Mouse (Mus musculus) stomach, postnatal 0 days (tissue): ENCODE measurements at regions not wholly inside any gene's neighbourhood (a gene's known extent, or its start where the extent isn't known, plus 50 kb on each side); places are given as distances from the start of the nearest gene placed in this dataset.

ENCODE experiments used
- ATAC-seq: fragments of 200-750 bp; cut with Nextera tagmentation; 2 replicates; pipeline ENCODE4 v1.8.0; 2017; ENCODE audit not compliant: low FRiP score, low TSS enrichment
- DNase-seq: peaks from one replicate; pipeline ENCODE4 v3.0.0-alpha.2; 2016; ENCODE audit warnings: low spot score
- H3K27ac ChIP-seq: fragments of 300-500 bp; sonication (generic); replicated peaks from 2 replicates; pipeline ENCODE4 v1.5.1; 2014; ENCODE audit warnings: mild to moderate bottlenecking, control low read depth
- H3K27me3 ChIP-seq: fragments of 300-500 bp; sonication (generic); 2 replicates; pipeline ENCODE4 v1.6.1; 2014; ENCODE audit warnings: low read length; ENCODE audit not compliant: control insufficient read depth, insufficient read depth
- H3K36me3 ChIP-seq: fragments of 300-500 bp; sonication (generic); 2 replicates; pipeline ENCODE4 v1.6.1; 2014; ENCODE audit warnings: low read length, mixed read lengths; ENCODE audit not compliant: control insufficient read depth, insufficient read depth
- H3K4me1 ChIP-seq: fragments of 300-500 bp; sonication (generic); replicated peaks from 2 replicates; pipeline ENCODE4 v1.6.1; 2014; ENCODE audit warnings: antibody characterized with exemption; ENCODE audit not compliant: control insufficient read depth, insufficient read depth
- H3K4me2 ChIP-seq: fragments of 300-500 bp; sonication (generic); replicated peaks from 2 replicates; pipeline ENCODE4 v1.6.1; 2014; ENCODE audit warnings: low read depth, mild to moderate bottlenecking, control low read depth, moderate library complexity
- H3K4me3 ChIP-seq: fragments of 300-500 bp; sonication (generic); 2 replicates; pipeline ENCODE4 v1.5.1; 2014; ENCODE audit warnings: low read depth, low read length, control low read depth
- H3K9ac ChIP-seq: fragments of 300-500 bp; sonication (generic); 2 replicates; pipeline ENCODE4 v1.6.1; 2014; ENCODE audit warnings: mild to moderate bottlenecking, low read length, control low read depth, mixed read lengths
- H3K9me3 ChIP-seq: fragments of 300-500 bp; sonication (generic); 2 replicates; pipeline ENCODE4 v1.6.1; 2016; ENCODE audit warnings: low read length; ENCODE audit not compliant: control insufficient read depth
- CTCF ChIP-seq: IDR thresholded peaks from 2 replicates; pipeline ENCODE4 v1.5.1; 2016; ENCODE audit warnings: antibody characterized with exemption, low read depth, mild to moderate bottlenecking, moderate library complexity
- EP300 ChIP-seq: optimal IDR thresholded peaks from 2 replicates; pipeline ENCODE3; 2016; ENCODE audit warnings: antibody characterized with exemption
- WGBS: fragments of 180-500 bp; shearing (Covaris S2); extraction: QIAGEN DNeasy Blood & Tissue Kit; methylation state at CpG from one replicate; pipeline ENCODE4 v1.1.7; 2014; 5-methylcytosine and 5-hydroxymethylcytosine counted together

DNA sequence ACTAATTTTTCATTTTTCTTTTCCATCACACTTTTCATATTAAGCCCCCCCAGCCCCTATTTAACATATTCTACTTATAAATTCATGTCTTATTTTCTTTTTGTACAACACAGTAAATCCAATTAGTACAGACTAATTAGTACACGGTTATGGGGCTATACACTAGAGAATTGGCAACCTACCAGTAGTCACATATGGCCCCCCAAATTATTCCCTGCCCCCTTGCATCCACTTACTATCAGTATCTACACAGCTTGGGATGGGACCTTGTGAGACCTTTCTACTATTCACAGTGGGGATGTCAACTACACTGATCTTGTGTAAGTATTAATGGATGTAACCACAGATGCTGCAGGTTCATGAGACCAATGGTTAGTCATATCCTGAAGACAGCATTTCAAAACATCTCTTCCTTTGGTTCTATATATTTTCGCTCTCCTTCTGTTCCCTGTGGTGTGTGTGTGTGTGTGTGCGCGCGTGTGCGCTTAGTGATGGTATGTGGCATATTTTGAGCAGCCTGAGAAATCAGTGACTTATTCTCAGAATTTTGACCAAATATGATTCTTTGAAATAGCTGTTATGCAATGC, 732.9 kb upstream of the Zeb2 start:
- H3K4me3 ChIP-seq = no peak overlapping the region
- H3K9me3 ChIP-seq = no peaks in the 10 kb centered on the region
- TF ChIP-seq CTCF (no peak), EP300 (no peak)
- no peaks in the 10 kb centered on the region for H3K4me1 ChIP-seq
- no peak overlapping the region for H3K4me2 ChIP-seq
- no peak for ATAC-seq
- DNase-seq = no peak
- no peak overlapping the region for H3K9ac ChIP-seq
- no peak overlapping the region for H3K27ac ChIP-seq
- H3K36me3 ChIP-seq = no peaks in the 10 kb centered on the region
- no peaks in the 10 kb centered on the region for H3K27me3 ChIP-seq
- 94% methylated on average over 6 of the region's 6 CpGs for WGBS

- Histone ChIP-seq H3K36me3 (no peaks in the 10 kb centered on the region), H3K4me1 (no peaks in the 10 kb centered on the region), H3K4me2 (no peak overlapping the region), H3K27ac (no peak overlapping the region), H3K9me3 (no peaks in the 10 kb centered on the region), H3K27me3 (no peaks in the 10 kb centered on the region), H3K4me3 (no peak overlapping the region), H3K9ac (no peak overlapping the region)
- DNase-seq (no peak), ATAC-seq (no peak)
- TF ChIP-seq CTCF = no peak
- TF ChIP-seq EP300 = no peak
Measured at GRCm38 (mm10) chr2:45840389-45840788, 723.2 kb upstream of the Zeb2 start.

DNA sequence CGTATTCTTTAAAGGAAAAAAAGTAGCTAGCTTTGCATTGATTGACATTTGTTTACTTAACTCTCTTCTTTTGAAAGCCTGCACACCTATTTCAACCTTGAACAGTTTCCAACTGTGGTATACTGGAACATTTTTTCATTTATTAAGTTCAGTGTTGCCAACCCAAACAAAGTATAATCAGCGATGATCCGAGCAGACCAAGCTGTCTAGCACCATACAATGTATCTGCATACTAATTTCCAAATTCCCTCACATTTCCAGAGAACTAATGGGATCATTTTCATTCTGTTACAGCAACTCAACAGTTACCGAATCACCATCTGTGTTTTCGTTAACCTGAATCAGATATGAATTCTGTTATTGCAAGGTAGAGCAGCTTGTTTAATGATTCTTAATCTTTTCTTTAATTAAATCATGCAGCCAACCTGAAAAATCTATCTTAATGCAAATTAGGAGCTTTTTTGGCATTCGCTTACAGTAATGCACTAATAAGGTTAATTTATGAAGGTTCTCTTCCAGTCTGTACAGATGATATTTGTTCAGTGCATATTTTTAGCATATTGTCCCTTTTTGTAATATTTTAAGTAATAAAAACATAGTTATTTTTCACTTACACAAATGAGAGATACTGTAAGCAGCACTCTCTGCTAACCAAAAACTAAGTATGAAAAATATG, 719.5 kb upstream of the Zeb2 start:
- Histone ChIP-seq H3K4me1 (no peaks in the 10 kb centered on the region), H3K36me3 (no peaks in the 10 kb centered on the region), H3K4me2 (no peak overlapping the region), H3K27me3 (no peaks in the 10 kb centered on the region), H3K27ac (no peak overlapping the region), H3K4me3 (no peak overlapping the region), H3K9me3 (no peaks in the 10 kb centered on the region), H3K9ac (no peak overlapping the region)
- TF ChIP-seq CTCF (no peak), EP300 (no peak)
- 60% methylated on average over 6 of the region's 6 CpGs for WGBS
- no peak for ATAC-seq
- no peak for DNase-seq

DNA sequence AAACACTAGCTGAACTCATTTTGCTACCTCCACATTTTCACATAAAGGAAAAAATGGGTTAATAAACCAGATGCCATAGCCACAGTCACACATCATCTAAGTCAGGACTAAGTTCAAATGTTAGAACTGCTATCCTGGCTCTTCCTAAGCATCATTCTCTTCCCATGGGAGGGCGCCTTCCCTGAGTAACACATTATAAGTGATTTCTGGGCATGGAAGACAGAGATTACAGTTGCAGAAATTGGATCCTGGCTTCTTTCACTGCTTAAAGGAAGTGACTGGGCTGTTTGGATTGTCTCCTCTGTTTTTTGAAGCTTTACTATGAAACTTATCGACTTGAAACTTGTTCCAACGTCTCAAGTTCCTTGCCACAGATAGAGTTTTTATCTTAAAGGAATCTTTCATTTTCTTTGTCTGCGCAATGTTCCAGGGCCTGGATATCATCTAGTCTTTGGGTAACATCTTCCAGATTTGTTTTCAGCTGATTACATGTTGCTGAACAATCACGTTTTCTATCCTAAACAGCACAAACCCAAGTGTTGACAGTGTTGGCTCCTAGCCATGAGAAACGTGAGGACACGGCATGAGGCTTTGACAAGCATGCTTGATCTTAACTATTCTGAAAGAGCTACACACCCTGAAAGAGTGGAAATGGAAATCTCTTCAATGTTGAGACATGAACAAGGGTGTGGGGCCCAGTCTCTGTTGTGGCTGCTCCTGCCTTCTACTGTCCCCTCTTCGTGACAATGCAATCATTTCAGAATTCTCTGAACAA, 700.9 kb upstream of the Zeb2 start:
- DNase-seq (no peak), ATAC-seq (no peak)
- no peak overlapping the region for H3K4me3 ChIP-seq
- WGBS = 58% methylated on average over 8 of the region's 8 CpGs
- no peak overlapping the region for H3K4me2 ChIP-seq
- H3K36me3 ChIP-seq = no peaks in the 10 kb centered on the region
- no peaks in the 10 kb centered on the region for H3K4me1 ChIP-seq
- H3K9me3 ChIP-seq = no peaks in the 10 kb centered on the region
- no peaks in the 10 kb centered on the region for H3K27me3 ChIP-seq
- no peak overlapping the region for H3K9ac ChIP-seq
- no peak overlapping the region for H3K27ac ChIP-seq
- TF ChIP-seq CTCF (no peak), EP300 (no peak)

DNA sequence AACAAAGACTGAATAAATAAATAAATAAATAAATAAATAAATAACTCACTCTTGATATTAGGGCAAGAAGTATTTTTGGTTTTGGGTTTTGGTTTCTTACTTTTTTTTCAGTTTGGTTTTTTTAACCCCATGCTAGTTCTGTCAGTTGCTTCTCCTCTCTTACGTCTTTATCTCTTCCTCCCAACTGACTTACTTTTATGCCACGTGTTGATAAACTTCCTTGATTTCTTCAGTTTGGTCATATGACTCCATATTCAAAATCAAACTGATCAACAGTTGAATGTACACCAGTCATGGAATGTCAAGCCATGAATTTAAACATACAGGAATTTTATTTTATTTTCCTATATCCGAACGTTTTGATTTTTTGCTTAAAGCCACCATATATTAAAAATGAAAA, 697.5 kb upstream of the Zeb2 start:
- no peak for ATAC-seq

GRCm38 (mm10) chr2:45805329-45805728, 688.1 kb upstream of the Zeb2 start:
- Histone ChIP-seq H3K4me1 (no peaks in the 10 kb centered on the region), H3K36me3 (no peaks in the 10 kb centered on the region), H3K27me3 (no peaks in the 10 kb centered on the region), H3K9ac (no peak overlapping the region), H3K9me3 (no peaks in the 10 kb centered on the region), H3K27ac (no peak overlapping the region), H3K4me3 (no peak overlapping the region), H3K4me2 (no peak overlapping the region)
- TF ChIP-seq CTCF (no peak), EP300 (no peak)
- no peak for DNase-seq
- no peak for ATAC-seq
- 31% methylated on average over 2 of the region's 2 CpGs for WGBS

More for the DNA sequence above, 697.5 kb upstream of the Zeb2 start:
- Histone ChIP-seq H3K27me3 (no peaks in the 10 kb centered on the region), H3K36me3 (no peaks in the 10 kb centered on the region), H3K9me3 (no peaks in the 10 kb centered on the region), H3K9ac (no peak overlapping the region), H3K4me3 (no peak overlapping the region), H3K4me1 (no peaks in the 10 kb centered on the region), H3K4me2 (no peak overlapping the region), H3K27ac (no peak overlapping the region)
- TF ChIP-seq CTCF (no peak), EP300 (no peak)
- WGBS = 90% methylated on average over 4 of the region's 4 CpGs
- DNase-seq = no peak
